Mouse (Mus musculus) CH12F3 (cell line): ENCODE data around the gene Rnf40.
"Not testable (repeated sequence)": the region's sequence is repeated elsewhere in the genome, so short reads cannot be mapped to it uniquely, and the experiment has no call there.

Experiments used
- in situ Hi-C: fragments of 300-500 bp; cut with MboI; formaldehyde crosslinking; loops from 2 replicates; pipeline ENCODE4 v1.14.3; 2020; ENCODE audit warnings: low sequenced_read_pairs

Rnf40 gene

GRCm38 (mm10) chr7:127647576-127647975 is 59.0 kb downstream of the Rnf40 start:
- in situ Hi-C loops: not testable (repeated sequence)

- in situ Hi-C loops: no loop called here
Measured at GRCm38 (mm10) chr7:127648516-127649201, 60.1 kb downstream of the Rnf40 start.

DNA sequence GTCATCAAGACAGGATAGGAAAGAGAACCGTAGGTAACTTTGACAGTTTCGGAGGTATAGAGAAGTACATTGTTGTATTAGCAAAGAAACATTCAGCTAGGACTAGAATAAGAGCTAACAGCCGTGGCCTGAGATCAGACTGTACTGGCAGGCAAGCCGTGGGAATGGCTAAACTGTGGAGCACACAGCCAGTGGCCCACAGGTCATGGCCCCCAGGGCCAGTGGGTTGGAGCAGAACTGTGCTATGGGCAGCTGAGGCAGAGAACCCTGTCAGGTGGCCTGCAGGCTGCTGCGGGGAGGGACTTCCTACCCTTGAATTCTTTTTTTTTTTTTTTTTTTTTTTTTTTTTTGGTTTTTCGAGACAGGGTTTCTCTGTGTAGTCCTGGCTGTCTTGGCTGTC is 60.6 kb downstream of the Rnf40 start:
- in situ Hi-C loops: no loop called here

DNA sequence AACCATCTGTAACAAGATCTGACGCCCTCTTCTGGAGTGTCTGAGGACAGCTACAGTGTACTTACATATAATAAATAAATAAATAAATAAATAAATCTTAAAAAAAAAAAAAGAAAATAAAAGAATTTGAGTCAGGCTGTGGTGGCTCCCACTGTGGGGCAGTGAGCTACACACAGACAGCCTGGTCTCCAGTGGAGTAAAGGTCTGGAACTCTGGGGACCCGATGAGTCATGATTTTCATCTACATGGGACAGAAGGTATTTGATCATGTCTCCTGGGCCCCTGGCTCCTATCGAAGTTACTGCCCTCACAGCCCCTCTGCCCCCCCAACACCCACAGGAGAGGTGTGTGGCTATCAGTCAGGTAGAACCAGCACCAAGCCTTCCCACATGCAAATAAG is 63.1 kb downstream of the Rnf40 start:
- in situ Hi-C loops: loop anchor here (25.0 kb wide), 2 partner anchors 539 to 914 kb away; partner anchors contain the start of gene Qprt

GRCm38 (mm10) chr7:127652050-127652449 is 63.5 kb downstream of the Rnf40 start:
- in situ Hi-C loops: loop anchor here (25.0 kb wide), 2 partner anchors 540 to 915 kb away; partner anchors contain the start of gene Qprt

GRCm38 (mm10) chr7:127654318-127654717 is 65.8 kb downstream of the Rnf40 start:
- in situ Hi-C loops: loop anchor here (25.0 kb wide), 2 partner anchors 542 to 917 kb away; partner anchors contain the start of gene Qprt
